Comparison of ENCODE assay signal across 12 mouse cellular contexts in genomic region chr11:103017661-103018060, GRCm38 (mm10). TPM values are rescaled to one million over a fixed set of nuclear protein-coding genes. Genes with fewer than 3 reads are reported as not detected.
A peak's percentile ranks its signal among the peaks of the same experiment; 100 is the strongest.
DNase-seq lines count a peak whose midpoint lies in the region; ATAC-seq and TF ChIP-seq lines count a peak whose summit lies in the region.
"Had no signal": no experiment of that assay in that cellular context is flagged by ENCODE, and none has a peak within 500 bp of the region (broad histone marks: within the 10 kb centered on the region; RNA-seq: fewer than 3 reads in every experiment).

No protein-coding gene starts in this region.

- WGBS in lung, embryonic 15.5 days, result 41% methylated on average over 9 of the region's 9 CpGs
- 53% methylated on average over 9 of the region's 9 CpGs for WGBS in kidney, embryonic 16.5 days
- WGBS in liver, embryonic 12.5 days (ENCODE audit: insufficient replicate concordance), result 52% methylated on average over 9 of the region's 9 CpGs

- intact Hi-C loops in gastrocnemius, adult 2 months (cut with DNase I), result no loop called here
- intact Hi-C loops in gastrocnemius, postnatal 36 days (cut with DNase I), result no loop called here

- no peak for TF ChIP-seq CTCF in gastrocnemius, adult 2 months (IDR thresholded peaks at IDR 0.05)

- DNase-seq in gastrocnemius, adult 2 months, result peak; percentile 5
- DNase-seq in gastrocnemius, postnatal 36 days, result no peak
- no peak for DNase-seq in lung, postnatal 36 days
- no peak for DNase-seq in testis, postnatal 10 days (ENCODE audit: low spot score)
- DNase-seq in embryo, embryonic 9.5 days (ENCODE audit: extremely low spot score), result no peak

- no peaks in the 10 kb centered on the region for H3K9me3 ChIP-seq in lung, embryonic 15.5 days
- no peaks in the 10 kb centered on the region for H3K9me3 ChIP-seq in kidney, embryonic 16.5 days (ENCODE audit: low read length)
- no peaks in the 10 kb centered on the region for H3K9me3 ChIP-seq in liver, embryonic 12.5 days (replicated peaks)
- H3K9me3 ChIP-seq: embryonic facial prominence, embryonic 12.5 days; midbrain, embryonic 12.5 days had no signal

- peaks cover 24% of the 10 kb centered on the region for H3K4me1 ChIP-seq in lung, embryonic 15.5 days
- H3K4me1 ChIP-seq in kidney, embryonic 16.5 days (ENCODE audit: insufficient read depth, low read length), result peaks cover 14% of the 10 kb centered on the region
- peaks cover 42% of the 10 kb centered on the region for H3K4me1 ChIP-seq in liver, embryonic 12.5 days

- peaks cover 13% of the 10 kb centered on the region for H3K36me3 ChIP-seq in lung, embryonic 15.5 days
- peaks cover 11% of the 10 kb centered on the region; the same call in 1 of the 2 replicates for H3K36me3 ChIP-seq in kidney, embryonic 16.5 days (ENCODE audit: insufficient read depth, low read length)
- peaks cover 40% of the 10 kb centered on the region for H3K36me3 ChIP-seq in liver, embryonic 12.5 days

- no peak overlapping the region for H3K4me2 ChIP-seq in lung, embryonic 15.5 days
- no peak overlapping the region for H3K4me2 ChIP-seq in kidney, embryonic 16.5 days (replicated peaks; ENCODE audit: low read depth, low read length)
- peak overlapping the region; percentile 90 for H3K4me2 ChIP-seq in liver, embryonic 12.5 days

- no peaks in the 10 kb centered on the region for H3K27me3 ChIP-seq in lung, embryonic 15.5 days
- no peaks in the 10 kb centered on the region for H3K27me3 ChIP-seq in kidney, embryonic 16.5 days (ENCODE audit: insufficient read depth, low read length)
- H3K27me3 ChIP-seq in liver, embryonic 12.5 days (replicated peaks), result no peaks in the 10 kb centered on the region
- H3K27me3 ChIP-seq: CH12.LX; embryonic facial prominence, embryonic 12.5 days; midbrain, embryonic 12.5 days had no signal

- H3K9ac ChIP-seq in lung, embryonic 15.5 days, result no peak overlapping the region
- H3K9ac ChIP-seq in kidney, embryonic 16.5 days (replicated peaks; ENCODE audit: low read length), result no peak overlapping the region
- no peak overlapping the region for H3K9ac ChIP-seq in liver, embryonic 12.5 days
- H3K9ac ChIP-seq: liver, embryonic 14.5 days had no signal

- H3K4me3 ChIP-seq in gastrocnemius, adult 2 months, result no peak overlapping the region
- H3K4me3 ChIP-seq in lung, embryonic 15.5 days, result no peak overlapping the region
- no peak overlapping the region for H3K4me3 ChIP-seq in kidney, embryonic 16.5 days (ENCODE audit: low read length)
- no peak overlapping the region for H3K4me3 ChIP-seq in liver, embryonic 12.5 days

- no peak for ATAC-seq in lung, embryonic 15.5 days (ENCODE audit: borderline replicate concordance, extremely low read depth, low FRiP score, low TSS enrichment)
- ATAC-seq in kidney, embryonic 16.5 days (ENCODE audit: low FRiP score, low TSS enrichment), result peak; percentile 39
- ATAC-seq in liver, embryonic 12.5 days, result no peak

- H3K27ac ChIP-seq in gastrocnemius, adult 2 months, result no peak overlapping the region
- peak overlapping the region; percentile 16; the same call in 1 of the 2 replicates for H3K27ac ChIP-seq in lung, embryonic 15.5 days
- peak overlapping the region; percentile 16; the same call in 1 of the 2 replicates for H3K27ac ChIP-seq in kidney, embryonic 16.5 days (ENCODE audit: low read length)
- H3K27ac ChIP-seq in liver, embryonic 12.5 days, result 0 out of 2 replicates have a peak overlapping the region, but pooled peaks have one; percentile 48
- H3K27ac ChIP-seq: liver, embryonic 14.5 days had no signal

RNA-seq across cellular contexts. Expression of gene Nmt1, which starts 10.3 kb away (rescaled TPM):
- 10 to 100 TPM; 43.8 to 51.9 TPM for total RNA-seq in gastrocnemius, adult 2 months (2021)
- total RNA-seq in gastrocnemius, postnatal 36 days (2021), result 10 to 100 TPM; 44.6 to 47.2 TPM
- 56.8 and 59.9 TPM in 2 replicates for polyA plus RNA-seq in lung, embryonic 15.5 days (2015; fragmentation: Nextera tagmentation; extraction: Ambion mirVana)
- polyA plus RNA-seq in kidney, embryonic 16.5 days (2015; fragmentation: Nextera tagmentation; extraction: Ambion mirVana), result 50.7 and 51.9 TPM in 2 replicates
- 47.9 and 54.8 TPM in 2 replicates for polyA plus RNA-seq in liver, embryonic 12.5 days (2016; fragmentation: Nextera tagmentation; extraction: Ambion mirVana)

RNA-seq across cellular contexts. Expression of gene Dcakd, which starts 10.5 kb away (rescaled TPM):
- 10 to 100 TPM; 12.4 to 25.8 TPM for total RNA-seq in gastrocnemius, adult 2 months (2021)
- total RNA-seq in gastrocnemius, postnatal 36 days (2021), result 10 to 100 TPM; 16.2 to 19.8 TPM
- 147 and 150 TPM in 2 replicates for polyA plus RNA-seq in lung, embryonic 15.5 days (2015; fragmentation: Nextera tagmentation; extraction: Ambion mirVana)
- polyA plus RNA-seq in kidney, embryonic 16.5 days (2015; fragmentation: Nextera tagmentation; extraction: Ambion mirVana), result 161 and 201 TPM in 2 replicates
- polyA plus RNA-seq in liver, embryonic 12.5 days (2016; fragmentation: Nextera tagmentation; extraction: Ambion mirVana), result 41.0 and 41.7 TPM in 2 replicates
